Mouse (Mus musculus) lung, adult 2 months (tissue): ENCODE measurements at regions not wholly inside any gene's neighbourhood (a gene's known extent, or its start where the extent isn't known, plus 50 kb on each side); places are given as distances from the start of the nearest gene placed in this dataset.

Experiments
- CTCF ChIP-seq: fragments of 200-500 bp; IDR thresholded peaks from 2 replicates; pipeline ENCODE4 v1.5.1; 2011; ENCODE audit warnings: mild to moderate bottlenecking, low read length, control low read depth; ENCODE audit not compliant: insufficient read depth
- POLR2A ChIP-seq: fragments of 200-500 bp; IDR thresholded peaks from 2 replicates; pipeline ENCODE4 v1.6.1; 2011; ENCODE audit warnings: low read depth, mild to moderate bottlenecking, control low read depth, low read length, borderline replicate concordance; ENCODE audit errors: extremely low read depth

DNA sequence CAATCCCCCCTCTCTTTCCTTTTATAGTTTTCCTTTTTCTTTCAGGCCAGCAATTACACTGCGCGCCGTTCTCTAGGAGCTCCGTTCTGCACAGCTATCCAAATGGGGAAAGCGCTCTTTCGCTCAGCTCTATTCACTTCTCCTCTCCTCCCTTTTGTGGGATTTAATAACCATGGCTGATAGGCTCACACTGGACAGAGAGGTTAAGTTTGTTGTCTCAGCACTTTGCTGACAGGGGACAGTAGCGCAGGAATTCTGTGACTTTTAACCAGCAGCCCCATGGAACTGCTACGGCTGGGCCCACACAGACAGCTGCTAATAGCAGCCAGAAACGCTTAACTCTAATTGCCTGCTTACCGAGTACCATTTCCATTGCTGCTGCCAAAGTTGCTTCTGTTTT, 78.8 kb upstream of the Sox14 start:
- no peak for TF ChIP-seq POLR2A
- TF ChIP-seq CTCF, result no peak
